Mouse (Mus musculus) thymus, adult 2 months (tissue): ENCODE results near the gene Sbk2.

Experiments
- CTCF ChIP-seq: fragments of 200-500 bp; IDR thresholded peaks from 2 replicates; pipeline ENCODE4 v1.5.1; 2012; ENCODE audit warnings: mild to moderate bottlenecking, control low read depth, low read length, moderate library complexity, borderline replicate concordance; ENCODE audit not compliant: control insufficient read depth, poor library complexity, insufficient read depth; ENCODE audit errors: extremely low read depth
- POLR2A ChIP-seq: fragments of 200-500 bp; IDR thresholded peaks from 2 replicates; pipeline ENCODE4 v1.6.1; 2012; ENCODE audit warnings: mild to moderate bottlenecking, low read length, control low read depth, moderate library complexity; ENCODE audit not compliant: control insufficient read depth, poor library complexity, insufficient read depth; ENCODE audit errors: extremely low read depth

GRCm38 (mm10) chr7:4919096-4919495 is 45.1 kb downstream of the Sbk2 start:
- TF ChIP-seq CTCF (no peak), POLR2A (no peak)
